Mouse (Mus musculus) stomach, postnatal 0 days (tissue): ENCODE measurements at regions not wholly inside any gene's neighbourhood (a gene's known extent, or its start where the extent isn't known, plus 50 kb on each side); places are given as distances from the start of the nearest gene placed in this dataset.

Source experiments
- CTCF ChIP-seq: IDR thresholded peaks from 2 replicates; pipeline ENCODE4 v1.5.1; 2016; ENCODE audit warnings: antibody characterized with exemption, low read depth, mild to moderate bottlenecking, moderate library complexity
- EP300 ChIP-seq: optimal IDR thresholded peaks from 2 replicates; pipeline ENCODE3; 2016; ENCODE audit warnings: antibody characterized with exemption

GRCm38 (mm10) chr9:42183448-42183847 is 59.4 kb upstream of the Sorl1 start:
- TF ChIP-seq EP300 (no peak), CTCF (no peak)
